Mouse (Mus musculus): ENCODE measurements at regions not wholly inside any gene's neighbourhood (a gene's known extent, or its start where the extent isn't known, plus 50 kb on each side); places are given as distances from the start of the nearest gene placed in this dataset.

GRCm38 (mm10) chr16:93131404-93131803 lies 305.5 kb upstream of the Runx1 start:
- TF ChIP-seq POLR2A (IDR thresholded peaks at IDR 0.05; ENCODE audit: borderline replicate concordance, extremely low read depth, insufficient read depth, insufficient read length): no peak
- DNase-seq (ENCODE audit: low spot score) (no peak), ATAC-seq (ENCODE audit: low FRiP score, low read depth) (no peak)
- H3K27ac ChIP-seq (replicated peaks; ENCODE audit: low read depth, low read length): no peak overlapping the region
- H3K4me3 ChIP-seq (replicated peaks; ENCODE audit: low read length): no peak overlapping the region
- H3K9ac ChIP-seq (ENCODE audit: low read depth, low read length, severe bottlenecking): no peak overlapping the region
- no peaks in the 10 kb centered on the region for H3K27me3 ChIP-seq (ENCODE audit: control insufficient read depth, insufficient read depth, low read length)
- H3K4me1 ChIP-seq (ENCODE audit: control insufficient read depth, insufficient read depth, low read length): peaks cover 4% of the 10 kb centered on the region; the same call in 1 of the 2 replicates
- no peaks in the 10 kb centered on the region for H3K36me3 ChIP-seq (ENCODE audit: control insufficient read depth, insufficient read depth, low read length)
- no peak overlapping the region for H3K4me2 ChIP-seq (replicated peaks; ENCODE audit: low read depth, low read length, severe bottlenecking)
- WGBS: 88% methylated on average over 5 of the region's 5 CpGs
- H3K9me3 ChIP-seq (ENCODE audit: control insufficient read depth, low read length): no peaks in the 10 kb centered on the region

GRCm38 (mm10) chr16:93130622-93131021 lies 304.7 kb upstream of the Runx1 start:
- no peak for ATAC-seq (ENCODE audit: low FRiP score, low read depth)
- no peak for TF ChIP-seq POLR2A (IDR thresholded peaks at IDR 0.05; ENCODE audit: borderline replicate concordance, extremely low read depth, insufficient read depth, insufficient read length)
- 82% methylated on average over 6 of the region's 6 CpGs for WGBS

GRCm38 (mm10) chr16:93123707-93124106 lies 297.8 kb upstream of the Runx1 start:
- no peak for TF ChIP-seq POLR2A (IDR thresholded peaks at IDR 0.05; ENCODE audit: borderline replicate concordance, extremely low read depth, insufficient read depth, insufficient read length)
- no peak overlapping the region for H3K9ac ChIP-seq (ENCODE audit: low read depth, low read length, severe bottlenecking)
- no peak for DNase-seq (ENCODE audit: low spot score)
- H3K36me3 ChIP-seq (ENCODE audit: control insufficient read depth, insufficient read depth, low read length): no peaks in the 10 kb centered on the region
- 86% methylated on average over 7 of the region's 8 CpGs for WGBS
- H3K27me3 ChIP-seq (ENCODE audit: control insufficient read depth, insufficient read depth, low read length): no peaks in the 10 kb centered on the region
- no peaks in the 10 kb centered on the region for H3K9me3 ChIP-seq (ENCODE audit: control insufficient read depth, low read length)
- H3K4me2 ChIP-seq (replicated peaks; ENCODE audit: low read depth, low read length, severe bottlenecking): no peak overlapping the region
- H3K4me3 ChIP-seq (replicated peaks; ENCODE audit: low read length): no peak overlapping the region
- no peak for ATAC-seq (ENCODE audit: low FRiP score, low read depth)
- no peaks in the 10 kb centered on the region for H3K4me1 ChIP-seq (ENCODE audit: control insufficient read depth, insufficient read depth, low read length)
- H3K27ac ChIP-seq (replicated peaks; ENCODE audit: low read depth, low read length): no peak overlapping the region

More at GRCm38 (mm10) chr16:93130622-93131021, 304.7 kb upstream of the Runx1 start:
- no peaks in the 10 kb centered on the region for H3K27me3 ChIP-seq (ENCODE audit: control insufficient read depth, insufficient read depth, low read length)
- no peak overlapping the region for H3K27ac ChIP-seq (replicated peaks; ENCODE audit: low read depth, low read length)
- no peaks in the 10 kb centered on the region for H3K9me3 ChIP-seq (ENCODE audit: control insufficient read depth, low read length)
- H3K9ac ChIP-seq (ENCODE audit: low read depth, low read length, severe bottlenecking): no peak overlapping the region
- H3K36me3 ChIP-seq (ENCODE audit: control insufficient read depth, insufficient read depth, low read length): no peaks in the 10 kb centered on the region
- H3K4me2 ChIP-seq (replicated peaks; ENCODE audit: low read depth, low read length, severe bottlenecking): no peak overlapping the region
- H3K4me3 ChIP-seq (replicated peaks; ENCODE audit: low read length): no peak overlapping the region
- H3K4me1 ChIP-seq (ENCODE audit: control insufficient read depth, insufficient read depth, low read length): peaks cover 4% of the 10 kb centered on the region; the same call in 1 of the 2 replicates
- no peak for DNase-seq (ENCODE audit: low spot score)

- no peak for TF ChIP-seq POLR2A (IDR thresholded peaks at IDR 0.05; ENCODE audit: borderline replicate concordance, extremely low read depth, insufficient read depth, insufficient read length)
- ATAC-seq (ENCODE audit: low FRiP score, low read depth): no peak
Observed at GRCm38 (mm10) chr16:93116111-93116969, 290.4 kb upstream of the Runx1 start.

GRCm38 (mm10) chr16:93110912-93111311 lies 285.0 kb upstream of the Runx1 start:
- Histone ChIP-seq H3K27ac (replicated peaks; ENCODE audit: low read depth, low read length) (no peak overlapping the region), H3K4me2 (replicated peaks; ENCODE audit: low read depth, low read length, severe bottlenecking) (no peak overlapping the region), H3K9me3 (ENCODE audit: control insufficient read depth, low read length) (no peaks in the 10 kb centered on the region), H3K27me3 (ENCODE audit: control insufficient read depth, insufficient read depth, low read length) (no peaks in the 10 kb centered on the region), H3K4me1 (ENCODE audit: control insufficient read depth, insufficient read depth, low read length) (no peaks in the 10 kb centered on the region), H3K9ac (ENCODE audit: low read depth, low read length, severe bottlenecking) (no peak overlapping the region), H3K36me3 (ENCODE audit: control insufficient read depth, insufficient read depth, low read length) (no peaks in the 10 kb centered on the region), H3K4me3 (replicated peaks; ENCODE audit: low read length) (no peak overlapping the region)
- no peak for ATAC-seq (ENCODE audit: low FRiP score, low read depth)
- DNase-seq (ENCODE audit: low spot score): no peak
- no peak for TF ChIP-seq POLR2A (IDR thresholded peaks at IDR 0.05; ENCODE audit: borderline replicate concordance, extremely low read depth, insufficient read depth, insufficient read length)
- 68% methylated on average over 3 of the region's 3 CpGs for WGBS

More at GRCm38 (mm10) chr16:93116111-93116969, 290.4 kb upstream of the Runx1 start:
- no peak for DNase-seq (ENCODE audit: low spot score)
- no peak overlapping the region for H3K9ac ChIP-seq (ENCODE audit: low read depth, low read length, severe bottlenecking)
- WGBS: 81% methylated on average over 16 of the region's 16 CpGs
- no peaks in the 10 kb centered on the region for H3K9me3 ChIP-seq (ENCODE audit: control insufficient read depth, low read length)
- H3K4me2 ChIP-seq (replicated peaks; ENCODE audit: low read depth, low read length, severe bottlenecking): no peak overlapping the region
- H3K27me3 ChIP-seq (ENCODE audit: control insufficient read depth, insufficient read depth, low read length): no peaks in the 10 kb centered on the region
- H3K27ac ChIP-seq (replicated peaks; ENCODE audit: low read depth, low read length): no peak overlapping the region
- no peaks in the 10 kb centered on the region for H3K36me3 ChIP-seq (ENCODE audit: control insufficient read depth, insufficient read depth, low read length)
- H3K4me1 ChIP-seq (ENCODE audit: control insufficient read depth, insufficient read depth, low read length): no peaks in the 10 kb centered on the region
- no peak overlapping the region for H3K4me3 ChIP-seq (replicated peaks; ENCODE audit: low read length)
